Mouse (Mus musculus): ENCODE data around the gene Naaladl2.

- TF ChIP-seq UBTF (IDR thresholded peaks at IDR 0.05; ENCODE audit: low read depth, low read length) (no peak), GABPA (IDR thresholded peaks at IDR 0.05; ENCODE audit: insufficient replicate concordance, low read depth, low read length) (no peak), CHD2 (IDR thresholded peaks at IDR 0.05; ENCODE audit: low read length) (no peak), MAFK (IDR thresholded peaks at IDR 0.05; ENCODE audit: insufficient replicate concordance, low read length) (no peak), BHLHE40 (IDR thresholded peaks at IDR 0.05; ENCODE audit: low read depth, low read length) (no peak), HCFC1 (IDR thresholded peaks at IDR 0.05; ENCODE audit: low read depth, low read length) (no peak), CTCF (conservative IDR thresholded peaks at IDR 0.05 in 1 of 2, IDR thresholded peaks at IDR 0.05 in 1 of 2; ENCODE audit: low read depth in 2 of 2, low read length in 2 of 2) (no peak), MAZ (IDR thresholded peaks at IDR 0.05; ENCODE audit: low read depth, low read length) (no peak), EP300 (IDR thresholded peaks at IDR 0.05; ENCODE audit: low read length) (no peak), ZNF384 (IDR thresholded peaks at IDR 0.05; ENCODE audit: low read depth, low read length) (peak; percentile 41; the same call in 1 of the 2 replicates)
Measured at GRCm38 (mm10) chr3:24783462-24783829, 360.6 kb downstream of the Naaladl2 start.

Measured in CH12.LX (cell line).